Mouse (Mus musculus): ENCODE results near the gene Cd6.

The Cd6 gene

DNA sequence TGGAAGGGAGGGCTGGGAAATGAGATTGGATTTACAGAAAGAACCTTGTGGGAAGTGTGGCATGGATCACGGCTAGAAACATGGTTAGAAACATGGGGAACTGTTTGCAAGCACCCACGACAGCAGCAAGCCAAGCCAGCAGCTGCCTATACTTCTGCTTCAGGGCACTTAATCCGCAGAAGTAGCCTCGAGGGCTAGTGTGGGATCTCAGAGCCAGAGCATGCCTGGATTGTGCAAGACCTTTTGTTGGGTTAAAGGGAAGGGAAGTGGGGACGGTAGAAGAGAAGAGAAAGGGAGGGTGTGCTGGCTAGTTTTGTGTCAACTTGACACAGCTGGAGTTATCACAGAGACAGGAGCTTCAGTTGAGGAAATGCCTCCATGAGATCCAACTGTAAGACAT, 26.1 kb downstream of the Cd6 start:
- DNase-seq (ENCODE audit: low read depth, low spot score): no peak

DNA sequence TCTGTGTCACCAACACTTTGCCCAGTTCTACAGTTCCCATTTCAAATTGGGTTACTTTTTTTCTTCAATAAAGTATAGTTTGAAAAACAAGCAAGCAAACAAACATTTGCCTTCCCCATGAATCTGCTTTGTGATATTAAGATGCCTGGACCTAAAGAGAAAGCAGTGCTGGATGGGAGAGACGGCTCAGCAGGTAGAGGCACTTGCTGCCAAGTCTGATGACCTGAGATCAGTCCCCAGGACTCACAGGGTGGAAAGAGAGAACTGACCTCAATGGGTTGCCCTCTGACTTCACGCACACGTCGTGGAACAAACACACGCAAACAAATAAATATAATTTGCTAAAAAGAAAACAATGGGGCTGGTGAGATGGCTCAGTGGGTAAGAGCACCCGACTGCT, 28.0 kb downstream of the Cd6 start:
- no peak for DNase-seq (ENCODE audit: low read depth, low spot score)

DNA sequence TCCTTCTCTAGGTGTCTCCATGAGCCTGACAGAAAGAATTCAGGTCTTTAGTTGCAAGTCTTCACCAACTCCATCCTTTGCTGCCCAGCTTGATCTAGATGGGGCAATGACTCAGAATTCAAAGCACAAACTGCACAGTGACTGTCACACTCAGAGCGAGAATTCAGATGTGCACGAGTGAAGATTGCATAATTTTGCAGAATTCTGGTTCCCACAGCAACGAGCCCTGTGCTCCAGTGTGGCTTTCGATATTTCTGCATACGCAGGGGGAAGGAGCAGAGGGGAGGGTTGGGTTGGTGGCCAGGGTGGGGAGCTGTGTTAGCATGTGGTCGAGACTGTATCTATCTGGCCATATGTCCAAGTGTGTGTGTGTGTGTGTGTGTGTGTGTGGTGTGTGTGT, 28.8 kb downstream of the Cd6 start:
- DNase-seq (ENCODE audit: low read depth, low spot score): no peak

DNA sequence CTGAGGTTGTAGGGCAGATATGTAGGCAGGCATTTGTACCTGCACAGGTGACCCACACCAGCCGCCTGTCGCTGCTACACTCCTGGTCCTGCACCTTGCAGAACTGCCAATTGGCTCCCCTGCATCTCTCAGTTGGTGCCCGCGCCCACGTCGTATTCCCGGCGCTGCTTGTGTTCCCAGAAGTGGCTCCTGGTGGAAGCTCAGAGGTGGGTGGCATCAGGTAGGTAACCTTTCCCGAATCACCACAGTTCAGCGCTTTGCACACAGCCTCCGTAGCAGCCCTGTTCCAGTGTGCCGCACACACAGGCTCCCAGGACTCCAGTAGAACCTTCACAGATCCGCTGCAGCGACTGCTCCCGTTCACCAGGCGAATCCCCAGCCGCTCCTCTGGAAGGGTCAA, 30.7 kb downstream of the Cd6 start:
- DNase-seq (ENCODE audit: low read depth, low spot score): no peak

DNA sequence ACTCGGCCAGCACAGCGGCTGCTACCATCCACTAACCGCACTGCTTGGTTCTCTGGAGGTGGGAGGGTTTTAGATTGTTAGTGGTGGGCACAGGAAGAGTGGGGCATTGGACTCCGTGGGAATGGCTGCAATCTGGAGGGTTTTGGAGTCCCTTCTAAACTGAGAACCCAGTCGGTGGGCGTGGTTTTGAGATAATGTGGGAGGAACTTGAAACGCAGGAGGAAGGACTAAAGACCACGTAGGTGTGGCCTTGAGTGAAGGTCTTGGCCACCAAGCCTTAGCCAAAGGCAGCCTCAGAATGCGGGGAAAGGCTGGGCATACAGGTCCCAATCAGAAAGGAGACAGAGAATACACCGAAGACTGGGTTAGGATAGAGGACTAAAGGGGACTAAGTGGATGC, 31.3 kb downstream of the Cd6 start:
- no peak for DNase-seq (ENCODE audit: low read depth, low spot score)

DNA sequence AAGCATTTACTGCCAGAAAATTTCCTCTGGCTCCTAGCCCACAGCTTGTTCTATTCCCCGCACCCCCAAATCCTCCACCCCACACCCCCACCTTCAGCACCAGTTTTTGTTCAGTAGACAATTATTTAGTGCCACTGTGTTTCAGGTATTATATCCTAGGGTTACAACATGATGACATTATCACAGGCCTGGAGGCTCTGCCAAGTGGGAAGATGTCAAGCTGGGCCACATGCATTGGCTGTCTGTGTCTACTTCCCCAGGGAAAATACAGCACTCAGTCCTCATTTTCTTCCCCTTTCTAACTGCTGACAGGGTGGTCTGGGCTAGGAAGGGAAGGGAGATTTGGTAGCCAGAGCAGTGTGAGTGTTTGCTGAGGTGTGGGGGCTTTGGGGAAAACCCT, 34.9 kb downstream of the Cd6 start:
- DNase-seq (ENCODE audit: low read depth, low spot score): no peak

DNA sequence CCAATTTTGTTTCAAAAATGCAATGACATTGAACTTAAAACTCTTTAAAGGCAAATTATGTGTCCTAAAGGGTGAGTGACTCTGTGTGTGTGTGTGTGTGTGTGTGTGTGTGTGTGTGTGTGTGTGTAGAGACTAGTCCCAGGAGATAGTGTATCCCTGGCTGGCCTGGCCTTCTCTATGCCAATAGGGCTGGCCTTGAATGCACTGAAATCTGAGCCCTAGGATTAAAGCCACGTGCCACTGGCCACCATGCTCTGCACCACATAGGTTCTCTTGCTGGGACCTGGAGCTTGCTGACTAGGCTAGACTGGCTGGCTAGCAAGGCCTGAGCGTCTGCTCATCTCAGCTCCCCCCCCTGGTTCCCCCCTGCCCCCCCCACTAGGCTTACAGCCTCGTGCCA, 36.8 kb downstream of the Cd6 start:
- DNase-seq (ENCODE audit: low read depth, low spot score): no peak

DNA sequence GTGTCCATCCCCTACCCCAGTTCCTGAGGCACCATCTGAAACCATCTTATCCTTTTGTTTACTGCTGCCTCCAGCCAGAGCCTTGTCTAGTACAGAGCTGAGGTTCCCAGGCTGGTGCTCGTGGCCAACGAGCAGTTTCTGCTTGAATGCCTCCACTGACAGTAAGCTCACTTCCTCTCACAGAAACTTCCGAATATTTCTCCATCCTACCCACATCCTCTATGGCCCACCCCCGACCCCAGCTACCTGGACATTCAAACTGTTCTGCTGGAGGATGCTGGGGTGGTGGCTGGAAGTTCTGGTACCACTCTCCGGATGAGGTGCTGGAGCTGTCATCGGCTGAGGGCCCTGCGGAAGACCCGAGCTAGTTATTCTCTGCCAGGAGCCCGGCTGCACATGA, 39.5 kb downstream of the Cd6 start:
- DNase-seq (ENCODE audit: low read depth, low spot score): no peak

DNA sequence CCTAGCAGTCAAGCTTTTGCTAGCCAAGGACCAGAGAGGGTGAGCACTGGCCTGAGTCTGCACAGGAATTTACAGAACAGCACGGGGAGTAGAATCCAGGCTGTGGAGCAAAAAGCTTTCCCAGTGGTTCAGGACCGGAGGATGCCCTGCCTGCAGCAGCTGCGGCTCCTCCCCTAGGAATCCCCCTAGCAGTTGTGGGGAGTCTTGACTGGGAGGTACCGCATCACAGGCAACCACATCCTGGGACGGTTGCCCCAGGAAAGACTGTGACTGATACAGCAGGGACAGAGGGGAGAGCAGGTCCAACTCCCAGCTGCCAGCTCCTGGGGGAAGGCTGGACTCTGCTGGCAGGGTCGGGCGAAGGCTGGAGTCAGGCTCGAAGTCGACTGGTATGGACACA, 41.6 kb downstream of the Cd6 start:
- DNase-seq (ENCODE audit: low read depth, low spot score): no peak

DNA sequence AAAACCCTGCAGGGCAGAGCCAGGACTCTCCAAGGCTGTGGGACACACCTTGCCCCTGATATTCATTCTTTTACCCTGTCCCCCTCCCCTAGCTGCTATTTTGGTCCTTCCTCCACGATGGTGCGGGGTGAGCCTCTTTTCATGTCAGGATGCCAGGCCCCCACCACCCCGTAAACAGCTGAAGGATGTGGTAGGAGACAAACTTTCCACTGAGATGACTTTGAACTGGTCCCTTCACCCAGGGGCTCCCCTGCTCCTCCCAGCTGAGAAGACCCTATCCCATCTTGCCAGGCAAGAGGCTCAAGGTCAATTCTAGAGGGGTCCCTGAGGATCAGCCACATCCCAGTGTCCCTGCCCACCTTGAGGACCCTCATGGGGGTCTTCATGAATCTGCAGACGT, 42.5 kb downstream of the Cd6 start:
- DNase-seq (ENCODE audit: low read depth, low spot score): no peak

DNA sequence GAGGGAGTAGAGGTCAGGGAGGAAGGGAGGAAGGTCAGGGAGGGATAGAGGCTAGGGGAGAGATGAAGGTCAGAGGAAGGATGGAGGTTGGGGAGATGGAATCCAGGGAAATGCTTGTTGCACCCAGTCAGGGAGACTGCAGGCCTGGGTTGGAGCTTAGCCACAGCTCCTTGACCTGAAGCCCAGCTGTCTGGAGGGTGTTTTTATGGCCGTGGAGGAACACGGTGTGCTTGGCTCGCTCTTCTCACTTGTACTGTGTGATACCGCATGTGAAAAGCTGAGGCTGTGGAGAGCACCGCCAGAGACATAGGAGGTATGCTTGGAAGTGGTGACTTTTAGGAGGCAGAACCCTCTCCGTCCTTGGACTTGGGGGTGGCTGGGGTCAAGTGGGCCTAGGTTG, 43.1 kb downstream of the Cd6 start:
- DNase-seq (ENCODE audit: low read depth, low spot score): no peak

DNA sequence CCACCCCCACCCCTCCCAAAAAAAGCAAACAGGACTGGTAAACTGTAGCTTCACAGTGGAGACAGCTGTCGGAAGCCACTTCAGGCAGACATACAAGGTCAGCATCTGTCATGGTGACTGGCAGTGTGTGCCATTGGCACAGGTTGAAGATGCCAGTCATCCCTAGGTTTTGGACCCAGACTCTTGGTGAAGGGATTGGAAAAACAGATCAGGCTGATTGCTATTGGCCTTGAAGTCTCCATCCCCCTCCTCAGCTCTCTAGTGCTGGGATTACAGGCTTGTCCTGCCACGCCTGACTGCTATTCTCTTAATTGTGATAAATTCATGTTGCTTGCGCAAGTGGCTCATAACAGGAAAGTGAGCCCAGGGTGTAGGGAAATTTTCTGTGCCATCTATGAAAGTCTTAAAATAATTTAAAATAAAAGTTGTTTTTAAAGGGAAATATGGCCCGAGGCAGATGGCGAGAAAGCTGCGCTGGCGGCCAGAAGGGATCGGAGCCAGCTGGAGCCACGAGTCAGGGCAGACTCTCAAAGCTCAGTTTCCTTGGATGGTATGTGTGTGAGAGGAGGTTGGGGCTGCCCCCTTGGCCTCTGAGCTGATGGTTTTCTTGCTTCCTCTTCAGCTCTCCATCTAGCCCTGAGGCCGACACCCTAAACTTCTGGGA, 44.9 kb downstream of the Cd6 start:
- DNase-seq (ENCODE audit: low read depth, low spot score): no peak

DNA sequence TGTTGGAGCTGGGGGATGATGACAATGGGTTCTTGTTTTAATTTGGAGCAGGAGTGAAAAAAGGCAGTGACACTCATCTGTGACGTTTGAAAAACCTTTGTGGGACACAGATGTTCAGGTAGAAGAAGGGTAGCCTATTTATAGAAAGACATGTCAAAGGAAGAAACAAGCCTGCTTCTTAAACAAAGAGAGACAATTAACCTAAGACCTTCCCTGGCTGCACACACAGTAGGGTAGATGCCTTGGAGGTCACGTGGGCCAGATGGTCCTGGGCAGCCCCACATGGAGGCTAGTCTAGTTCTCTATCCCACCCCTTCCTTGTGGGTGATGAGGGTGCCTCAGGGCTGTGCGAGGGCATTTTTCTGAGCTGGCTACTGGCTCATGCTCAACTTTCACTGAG, 45.8 kb downstream of the Cd6 start:
- DNase-seq (ENCODE audit: low read depth, low spot score): no peak

DNA sequence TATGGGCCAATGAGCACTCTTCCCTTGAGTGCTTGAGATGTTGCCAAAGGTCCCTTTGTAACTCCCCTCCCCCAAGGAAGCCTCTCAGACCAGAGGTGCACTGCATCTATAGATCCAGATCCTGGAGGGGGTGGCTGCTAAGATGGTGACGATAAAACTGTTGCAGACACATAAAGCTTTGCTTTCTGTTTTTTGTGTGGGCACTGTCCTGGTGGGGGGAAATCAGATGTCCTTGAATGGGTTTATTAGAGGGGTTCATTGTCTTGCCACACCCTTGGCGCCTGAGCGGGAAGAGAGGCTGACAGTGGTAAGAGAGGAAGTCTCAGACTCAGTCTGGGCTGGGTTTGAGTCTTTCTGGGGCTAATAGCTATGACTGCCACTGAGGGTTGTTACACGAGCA, 46.7 kb downstream of the Cd6 start:
- DNase-seq (ENCODE audit: low read depth, low spot score): no peak

DNA sequence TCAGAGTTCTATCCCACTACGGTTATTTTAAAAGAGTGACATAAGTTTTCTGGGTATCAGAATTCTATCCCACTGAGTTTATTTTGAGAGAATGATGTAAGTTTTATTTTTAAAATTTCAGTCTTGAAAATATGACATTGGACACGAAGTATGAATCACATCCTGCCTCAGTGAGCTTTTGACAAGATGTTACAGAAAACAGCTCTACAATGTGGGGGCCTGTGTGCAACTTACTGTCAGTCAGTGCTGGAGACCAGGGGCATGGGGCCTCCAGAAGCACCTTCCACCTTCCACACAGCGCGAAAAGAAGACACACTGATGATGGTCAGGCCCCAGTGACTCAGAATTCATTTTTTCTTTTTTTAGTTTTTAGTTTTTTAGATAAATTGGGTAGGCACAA, 48.2 kb downstream of the Cd6 start:
- no peak for DNase-seq (ENCODE audit: low read depth, low spot score)

DNA sequence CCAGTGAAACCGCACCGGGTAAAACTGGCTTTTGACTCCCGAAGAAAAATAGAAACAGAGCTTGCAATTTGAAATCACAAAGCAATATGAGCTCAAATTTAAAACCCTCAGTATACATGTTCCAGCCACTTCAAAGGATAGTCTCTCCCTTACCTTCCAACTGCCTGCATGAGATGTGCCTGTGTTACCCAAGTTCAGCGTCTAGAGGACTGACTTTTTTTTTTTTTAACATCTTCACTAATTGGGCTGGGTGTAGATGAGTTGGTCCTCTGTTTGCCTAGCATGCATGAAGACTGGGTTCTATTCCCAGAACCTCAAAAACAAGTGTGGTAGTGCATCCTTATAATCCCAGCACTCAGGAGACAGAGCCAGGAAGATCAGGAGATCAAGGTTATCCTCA, 53.0 kb downstream of the Cd6 start:
- no peak for DNase-seq (ENCODE audit: low read depth, low spot score)

DNA sequence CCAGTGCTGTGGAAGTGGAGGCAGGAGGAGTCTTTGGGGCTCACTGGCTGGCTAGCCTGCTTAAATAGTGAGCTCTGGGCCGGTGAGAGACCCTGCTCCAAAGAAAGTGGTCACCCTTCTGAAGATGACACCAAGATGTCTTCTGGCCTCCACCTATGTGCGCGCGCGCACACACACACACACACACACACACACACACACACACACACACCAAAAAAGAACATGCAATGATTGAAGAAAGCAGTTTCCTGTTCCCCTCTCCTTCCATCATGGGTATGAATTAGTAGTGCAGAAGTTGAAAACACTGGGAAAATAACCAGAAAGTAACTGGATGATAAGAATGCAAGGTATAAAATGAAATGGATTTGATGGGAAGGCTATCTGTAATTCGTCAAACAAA, 55.7 kb downstream of the Cd6 start:
- DNase-seq (ENCODE audit: low read depth, low spot score): no peak

DNA sequence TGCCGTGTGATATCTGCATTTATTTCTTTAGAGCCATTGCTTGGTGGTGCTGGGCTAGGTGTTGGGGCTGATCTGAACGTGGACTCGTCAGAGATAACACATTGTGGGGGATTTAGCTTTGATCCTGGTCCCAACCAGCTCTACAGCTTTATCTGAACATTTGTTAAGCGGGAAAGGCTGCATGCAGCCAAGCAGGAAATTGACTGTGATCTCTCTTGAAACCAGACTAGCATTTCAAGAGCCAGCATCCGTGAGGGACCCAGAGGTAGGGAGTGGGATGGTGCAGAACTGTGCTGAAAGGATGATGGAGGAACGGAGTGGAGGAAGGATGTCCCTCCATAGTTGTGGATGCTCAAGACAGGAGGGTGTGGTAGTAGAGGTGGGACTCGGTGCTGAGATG, 56.5 kb downstream of the Cd6 start:
- DNase-seq (ENCODE audit: low read depth, low spot score): no peak

DNA sequence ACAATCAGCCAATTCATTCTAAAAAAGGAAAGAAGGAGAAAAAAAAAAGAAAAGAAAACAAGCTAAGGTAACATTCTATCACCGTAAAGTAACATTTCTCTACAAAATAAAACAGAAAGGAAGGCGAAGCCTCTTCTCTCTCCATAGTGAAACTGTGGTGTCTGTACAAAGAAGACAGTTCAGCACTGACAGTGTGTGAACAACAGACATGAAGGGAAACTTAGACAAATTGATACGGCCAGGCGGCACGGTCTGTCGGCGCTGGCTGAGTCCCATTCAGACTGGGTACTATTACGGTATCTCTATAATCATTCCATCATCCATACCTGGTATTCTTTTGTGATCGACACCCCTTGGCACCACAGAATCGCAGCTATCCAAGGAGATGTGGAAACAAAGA, 57.0 kb downstream of the Cd6 start:
- DNase-seq (ENCODE audit: low read depth, low spot score): no peak

DNA sequence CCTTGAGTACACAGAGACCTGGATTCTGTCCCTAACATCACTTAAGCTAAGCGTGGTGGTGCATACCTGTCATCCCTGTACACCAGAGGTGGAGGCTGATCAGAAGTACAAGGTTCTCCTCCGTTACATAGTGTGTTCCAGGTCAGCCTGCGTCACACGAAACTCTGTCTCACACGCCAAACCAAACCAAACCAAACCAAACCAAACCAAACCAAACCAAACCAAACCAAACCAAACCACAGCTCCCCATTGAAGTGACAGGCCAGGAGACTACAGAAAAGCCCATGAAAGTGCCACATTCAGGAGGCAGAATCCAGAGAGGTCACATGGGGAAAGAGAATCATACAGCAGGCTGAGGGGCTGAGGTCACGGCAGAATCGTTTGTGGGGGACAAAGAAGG, 57.9 kb downstream of the Cd6 start:
- DNase-seq (ENCODE audit: low read depth, low spot score): no peak

DNA sequence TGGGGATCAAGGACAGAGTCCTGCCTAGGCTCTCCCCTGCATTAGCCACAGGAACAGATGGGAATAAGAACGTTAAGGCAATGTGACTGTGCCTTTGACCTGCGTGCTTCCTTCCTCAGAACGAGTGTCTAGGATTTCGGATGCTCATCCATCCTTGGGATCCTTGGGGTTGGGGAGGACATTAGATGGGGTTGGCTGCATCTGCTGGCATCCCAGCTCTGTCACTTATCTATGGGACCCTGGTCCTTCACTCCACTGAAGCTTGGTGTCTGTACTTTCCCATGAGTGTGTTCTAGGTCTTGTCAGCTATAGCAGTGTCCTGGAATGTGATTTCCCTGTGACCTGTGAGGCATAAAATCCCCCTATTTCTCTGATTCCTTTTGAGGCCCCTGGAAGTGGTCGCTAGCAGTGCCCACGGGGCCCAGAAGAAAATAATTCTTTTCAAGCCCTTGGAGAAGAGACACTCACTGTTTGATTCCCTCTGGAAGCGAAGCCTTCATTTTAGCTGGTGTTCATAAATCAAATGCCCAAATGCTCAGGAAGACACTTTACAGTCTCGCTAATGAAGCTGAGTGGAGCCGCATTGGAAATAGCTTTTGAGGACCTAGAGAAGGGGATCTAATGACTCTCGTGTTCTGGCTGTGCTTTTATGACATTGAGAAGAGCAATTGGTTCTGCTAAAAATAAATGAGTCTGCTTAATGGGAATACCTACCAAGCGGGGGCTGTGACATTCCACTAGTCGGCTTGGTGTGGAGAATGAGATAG, 60.2 kb downstream of the Cd6 start:
- DNase-seq (ENCODE audit: low read depth, low spot score): no peak

DNA sequence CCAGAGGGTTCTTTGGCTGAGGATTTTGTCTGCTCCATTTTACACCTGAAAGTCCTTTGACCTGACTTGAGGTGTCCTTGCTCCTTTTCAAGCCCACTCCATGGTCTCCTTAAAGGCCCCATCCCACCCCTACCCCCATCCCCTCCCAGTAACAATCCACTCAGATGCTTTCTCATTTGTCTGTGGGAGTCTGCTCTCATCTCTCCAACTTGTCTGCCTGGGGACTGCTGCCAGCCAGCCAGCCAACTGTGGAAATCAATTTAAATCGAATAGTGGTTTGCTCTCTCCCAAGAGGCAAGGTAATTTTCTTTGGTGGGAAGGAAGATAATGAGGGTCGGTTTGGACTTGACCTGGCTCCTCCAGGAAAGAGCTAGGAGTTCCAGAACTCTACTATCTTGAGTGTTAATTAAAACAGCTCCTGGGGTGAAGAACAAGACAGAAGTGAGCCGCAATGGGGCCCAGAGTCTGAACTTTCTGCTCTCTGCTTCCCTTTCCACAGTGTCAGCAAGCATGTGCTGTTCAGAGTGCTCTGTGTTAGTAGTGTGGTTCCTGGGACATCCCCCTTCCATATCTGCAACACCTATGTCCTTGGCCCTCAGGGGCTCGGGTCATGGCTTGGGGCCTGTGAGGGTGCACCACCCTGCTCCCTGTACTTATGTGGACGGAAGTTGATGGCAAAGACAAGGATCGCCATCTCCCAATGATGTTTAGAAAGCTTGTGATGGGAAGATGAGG, 61.0 kb downstream of the Cd6 start:
- no peak for DNase-seq (ENCODE audit: low read depth, low spot score)

DNA sequence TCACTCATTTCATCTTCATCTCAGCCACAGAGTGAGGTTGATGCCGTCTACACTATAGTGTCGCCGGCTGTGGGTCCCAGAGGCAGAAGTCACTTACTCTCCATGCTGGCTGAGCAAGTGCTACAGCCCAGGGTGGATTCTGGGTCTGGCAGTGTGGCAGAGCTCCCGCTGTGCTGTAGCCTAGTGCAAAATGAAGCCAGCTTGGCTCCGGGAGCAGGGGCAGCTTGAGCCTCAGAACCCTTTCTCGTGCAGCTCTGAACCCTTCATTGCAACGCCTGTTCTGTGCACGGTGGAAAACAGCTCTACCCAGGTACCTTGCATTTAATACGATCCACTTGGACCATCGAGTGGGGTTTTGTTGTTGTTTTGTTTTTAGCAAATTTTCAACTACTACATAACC, 62.2 kb downstream of the Cd6 start:
- DNase-seq (ENCODE audit: low read depth, low spot score): no peak

All from embryo, embryonic 11.5 days (tissue).